Mouse (Mus musculus) thymus, postnatal 36 days (tissue): ENCODE measurements around the gene Fam78a.
A peak's percentile ranks its signal among the peaks of the same experiment; 100 is the strongest.
"Not testable (repeated sequence)": the region's sequence is repeated elsewhere in the genome, so short reads cannot be mapped to it uniquely, and the experiment has no call there.

Experiments used
- DNase-seq, 2 experiments: peaks; one replicate each; pipeline ENCODE4 v3.0.0; 2022; ENCODE audit warnings: mixed read lengths in 2 of 2

The Fam78a gene

GRCm38 (mm10) chr2:32065371-32065791 lies 19.3 kb downstream of the Fam78a start:
- peak; percentile 77 to 83 for DNase-seq

GRCm38 (mm10) chr2:32064913-32065312 lies 19.7 kb downstream of the Fam78a start:
- DNase-seq: peak in 1 of 2 experiments; percentile 85

GRCm38 (mm10) chr2:32063451-32064151 lies 21.1 kb downstream of the Fam78a start:
- peak; percentile 39 to 46 for DNase-seq

- DNase-seq: peak; percentile 80 to 85
Observed at GRCm38 (mm10) chr2:32062626-32063410, 21.8 kb downstream of the Fam78a start.

GRCm38 (mm10) chr2:32061722-32062505 lies 22.7 kb downstream of the Fam78a start:
- DNase-seq: peak; percentile 77 to 78

GRCm38 (mm10) chr2:32061189-32061588 lies 23.5 kb downstream of the Fam78a start:
- peak; percentile 51 to 65 for DNase-seq

- peak; percentile 22 to 59 for DNase-seq
Observed at GRCm38 (mm10) chr2:32060228-32060805, 24.3 kb downstream of the Fam78a start.

GRCm38 (mm10) chr2:32059613-32060012 lies 25.0 kb downstream of the Fam78a start:
- DNase-seq: peak in 1 of 2 experiments; percentile 19

GRCm38 (mm10) chr2:32058716-32059115 lies 25.9 kb downstream of the Fam78a start:
- DNase-seq: peak in 1 of 2 experiments; percentile 30

- DNase-seq: peak; percentile 53 to 69
Observed at GRCm38 (mm10) chr2:32058241-32058640, 26.4 kb downstream of the Fam78a start.

- DNase-seq: peak in 1 of 2 experiments; percentile 35
Observed at GRCm38 (mm10) chr2:32057794-32058193, 26.9 kb downstream of the Fam78a start.

- DNase-seq: peak; percentile 59 to 75
Observed at GRCm38 (mm10) chr2:32057360-32057759, 27.3 kb downstream of the Fam78a start.

GRCm38 (mm10) chr2:32056524-32056923 lies 28.1 kb downstream of the Fam78a start:
- DNase-seq: no peak

- DNase-seq: peak; percentile 52 to 55
Observed at GRCm38 (mm10) chr2:32055357-32055965, 29.2 kb downstream of the Fam78a start.

GRCm38 (mm10) chr2:32052418-32052817 lies 32.2 kb downstream of the Fam78a start:
- peak; percentile 45 to 72 for DNase-seq

GRCm38 (mm10) chr2:32051791-32052190 lies 32.9 kb downstream of the Fam78a start:
- DNase-seq: peak; percentile 60 to 73

GRCm38 (mm10) chr2:32047323-32047722 lies 37.3 kb downstream of the Fam78a start:
- DNase-seq: peak; percentile 82 to 90

GRCm38 (mm10) chr2:32046009-32046408 lies 38.6 kb downstream of the Fam78a start:
- peak; percentile 59 to 73 for DNase-seq

- peak; percentile 55 to 69 for DNase-seq
Observed at GRCm38 (mm10) chr2:32045375-32045774, 39.3 kb downstream of the Fam78a start.

GRCm38 (mm10) chr2:32043836-32044235 lies 40.8 kb downstream of the Fam78a start:
- peak in 1 of 2 experiments; percentile 16 for DNase-seq

- DNase-seq: no peak
Observed at GRCm38 (mm10) chr2:32041087-32041486, 43.6 kb downstream of the Fam78a start.

GRCm38 (mm10) chr2:32040646-32041045 lies 44.0 kb downstream of the Fam78a start:
- not testable (repeated sequence) for DNase-seq
